Mouse (Mus musculus) E14TG2a.4 (cell line): ENCODE measurements at regions not wholly inside any gene's neighbourhood (a gene's known extent, or its start where the extent isn't known, plus 50 kb on each side); places are given as distances from the start of the nearest gene placed in this dataset.

Experiments
- CTCF ChIP-seq: conservative IDR thresholded peaks from 2 replicates; pipeline ENCODE4 v1.5.1; 2014; ENCODE audit warnings: low read length
- NANOG ChIP-seq: IDR thresholded peaks from 2 replicates; pipeline ENCODE4 v1.6.1; 2014; ENCODE audit warnings: borderline replicate concordance, low read length, mixed read lengths
- POU5F1 ChIP-seq: IDR thresholded peaks from 2 replicates; pipeline ENCODE4 v1.6.1; 2014; ENCODE audit warnings: low read length, borderline replicate concordance

DNA sequence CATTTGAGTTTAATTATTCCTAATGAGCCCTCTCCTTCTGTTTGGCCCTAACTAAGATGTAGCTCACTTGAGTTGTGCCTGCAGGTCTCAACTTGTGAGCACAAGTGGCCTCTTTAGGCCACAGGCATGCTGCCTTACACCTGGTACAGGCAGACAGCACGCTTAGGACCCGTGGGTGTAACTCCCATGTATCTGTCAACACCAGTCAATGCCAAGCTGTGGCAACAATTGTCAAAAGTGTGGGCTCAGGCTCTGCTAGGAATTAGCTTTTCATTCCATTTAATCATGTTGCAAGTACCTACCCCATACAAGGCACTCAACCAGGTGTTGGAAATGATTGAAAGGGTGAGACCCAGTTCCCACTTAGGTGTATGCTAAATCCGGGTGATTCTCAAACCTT is 322.3 kb upstream of the G2e3 start:
- TF ChIP-seq CTCF (no peak), POU5F1 (no peak), NANOG (no peak)
